Mouse (Mus musculus) cerebellum, postnatal 10 days (tissue): ENCODE measurements around the gene Ucp1.
"Not testable (repeated sequence)": the region's sequence is repeated elsewhere in the genome, so short reads cannot be mapped to it uniquely, and the experiment has no call there.

Source experiments
- DNase-seq, 2 experiments: peaks; one replicate each; pipeline ENCODE4 v3.0.0; 2021; ENCODE audit warnings: mixed read lengths in 2 of 2

Ucp1 gene

DNA sequence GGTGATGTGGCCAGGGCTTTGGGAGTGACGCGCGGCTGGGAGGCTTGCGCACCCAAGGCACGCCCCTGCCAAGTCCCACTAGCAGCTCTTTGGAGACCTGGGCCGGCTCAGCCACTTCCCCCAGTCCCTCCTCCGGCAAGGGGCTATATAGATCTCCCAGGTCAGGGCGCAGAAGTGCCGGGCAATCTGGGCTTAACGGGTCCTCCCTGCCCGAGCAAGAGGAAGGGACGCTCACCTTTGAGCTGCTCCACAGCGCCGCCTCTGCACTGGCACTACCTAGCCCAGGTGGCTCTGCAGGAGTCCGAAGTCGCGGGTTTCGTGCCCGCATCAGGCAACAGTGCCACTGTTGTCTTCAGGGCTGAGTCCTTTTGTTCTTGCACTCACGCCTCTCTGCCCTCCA is at the start of gene Ucp1:
Gene Ucp1 (plus strand): TSS at position 177 of the 400 bp plus-strand sequence.
- DNase-seq: peak; percentile 26 to 42

DNA sequence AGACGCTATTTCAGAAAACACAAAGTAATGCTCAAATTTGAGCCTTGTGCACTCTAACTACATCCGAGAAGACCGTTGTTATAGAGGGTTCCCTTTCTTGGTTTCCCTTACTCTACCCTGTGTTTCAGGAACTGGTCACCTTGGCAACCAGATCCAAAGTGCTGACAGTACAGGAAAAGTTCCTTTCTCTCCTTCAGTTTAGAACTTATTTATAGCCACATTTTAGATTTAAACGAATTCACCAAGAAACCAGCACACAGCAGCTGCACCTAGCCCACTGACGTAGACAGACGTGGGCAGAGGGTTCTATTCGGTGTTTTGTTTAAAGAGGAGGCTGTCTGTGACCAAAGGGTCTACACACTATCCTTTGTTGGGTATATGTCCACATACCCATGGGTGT is 46.0 kb upstream of the Ucp1 start:
- no peak for DNase-seq

DNA sequence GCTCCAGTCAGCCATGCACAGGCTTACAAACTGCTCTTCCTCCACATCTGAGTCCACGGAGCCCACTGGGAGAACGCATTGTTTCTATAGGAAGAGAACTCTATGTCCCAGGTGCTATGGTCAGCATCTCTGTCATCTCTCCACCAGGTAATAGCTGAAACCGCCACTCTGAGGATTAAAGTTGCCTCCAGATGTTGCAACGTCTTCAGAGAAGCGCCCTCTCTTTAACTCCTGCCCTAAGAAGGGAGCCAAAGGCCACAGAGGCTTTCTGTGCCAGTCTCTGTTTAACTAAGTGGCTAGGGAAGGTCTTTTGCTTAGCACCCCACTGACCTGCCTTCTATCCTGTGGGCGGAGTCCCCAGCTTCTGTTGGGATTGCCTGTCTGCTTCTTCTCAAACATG is 39.3 kb upstream of the Ucp1 start:
- DNase-seq: no peak

DNA sequence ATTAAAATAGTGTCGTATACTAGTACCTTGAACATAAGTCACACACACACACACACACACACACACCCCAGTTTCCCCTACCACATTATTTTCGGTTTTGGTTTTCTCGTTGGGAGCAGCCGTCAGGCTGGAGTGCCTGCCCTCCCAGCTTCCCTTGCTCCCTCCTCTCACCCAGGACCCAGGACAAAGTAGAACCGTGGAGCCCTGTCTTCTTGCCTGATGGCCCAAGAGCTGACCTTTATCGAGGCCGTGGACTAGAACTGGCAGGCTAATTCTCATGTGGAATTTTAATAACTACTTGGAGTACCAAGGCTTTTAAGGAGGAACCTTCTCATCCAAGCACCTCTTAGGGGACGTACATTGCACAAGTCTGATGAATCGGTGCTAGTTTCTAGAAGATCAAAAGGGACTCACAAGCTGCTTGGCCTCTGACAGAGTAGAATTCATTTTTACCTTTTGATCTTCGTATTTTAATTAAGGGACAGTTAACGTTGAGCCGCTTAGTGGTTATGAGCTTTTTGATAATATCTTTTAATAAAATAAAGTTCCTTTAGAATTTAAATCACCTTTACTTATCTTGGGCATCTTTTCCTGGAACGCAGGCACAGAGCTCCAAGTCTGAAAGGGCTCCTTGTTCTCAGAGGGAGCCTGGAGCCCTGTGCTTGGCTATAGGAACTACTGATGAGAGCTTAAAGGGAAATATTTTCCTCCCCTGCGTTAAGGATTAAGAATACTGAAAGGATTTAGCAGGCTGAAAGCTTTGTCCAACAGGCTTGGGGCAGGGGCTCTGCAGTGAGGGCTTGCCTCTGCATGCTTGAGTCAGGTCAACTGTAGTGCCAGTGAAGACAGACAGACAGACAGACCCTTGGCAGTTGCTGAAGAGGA is 38.5 kb upstream of the Ucp1 start:
- no peak for DNase-seq

DNA sequence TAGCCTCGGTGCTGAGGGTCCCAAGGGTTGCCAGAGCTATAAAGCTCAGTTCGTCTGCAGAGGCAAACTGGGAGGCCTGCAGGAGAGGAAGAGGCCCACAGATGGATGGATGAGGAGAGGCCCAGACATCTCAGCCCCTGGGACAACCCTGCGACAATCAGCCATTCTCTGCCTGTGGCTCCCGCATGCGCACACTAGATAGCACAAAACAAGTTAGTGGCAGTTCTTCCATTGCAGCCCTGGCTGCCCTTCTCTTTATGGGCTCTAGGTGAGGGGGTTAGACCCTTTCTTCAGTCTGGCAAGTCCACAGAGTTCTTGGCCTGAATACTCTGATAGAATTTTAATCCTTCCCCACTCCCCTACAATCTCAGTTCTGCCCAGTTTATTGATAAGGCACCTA is 37.4 kb upstream of the Ucp1 start:
- no peak for DNase-seq

DNA sequence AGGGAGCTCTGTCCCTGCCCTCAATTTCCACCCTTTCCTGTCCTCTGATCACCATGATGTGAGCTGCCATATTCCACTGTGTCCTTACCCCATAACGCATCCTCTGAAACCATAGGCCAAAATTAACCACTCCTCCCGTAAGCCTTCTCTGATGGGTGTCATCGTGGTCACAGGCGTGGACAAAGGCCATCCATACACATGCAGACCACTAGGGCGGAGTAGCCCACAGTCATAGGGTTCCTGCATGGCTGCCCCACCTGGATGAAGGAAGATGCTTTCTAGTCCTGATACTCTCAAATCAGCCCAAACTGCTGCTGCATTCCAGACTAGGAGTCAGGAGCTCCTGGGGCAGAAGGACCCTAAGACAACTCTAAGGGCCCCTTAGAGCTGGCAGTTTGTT is 32.5 kb upstream of the Ucp1 start:
- no peak for DNase-seq

DNA sequence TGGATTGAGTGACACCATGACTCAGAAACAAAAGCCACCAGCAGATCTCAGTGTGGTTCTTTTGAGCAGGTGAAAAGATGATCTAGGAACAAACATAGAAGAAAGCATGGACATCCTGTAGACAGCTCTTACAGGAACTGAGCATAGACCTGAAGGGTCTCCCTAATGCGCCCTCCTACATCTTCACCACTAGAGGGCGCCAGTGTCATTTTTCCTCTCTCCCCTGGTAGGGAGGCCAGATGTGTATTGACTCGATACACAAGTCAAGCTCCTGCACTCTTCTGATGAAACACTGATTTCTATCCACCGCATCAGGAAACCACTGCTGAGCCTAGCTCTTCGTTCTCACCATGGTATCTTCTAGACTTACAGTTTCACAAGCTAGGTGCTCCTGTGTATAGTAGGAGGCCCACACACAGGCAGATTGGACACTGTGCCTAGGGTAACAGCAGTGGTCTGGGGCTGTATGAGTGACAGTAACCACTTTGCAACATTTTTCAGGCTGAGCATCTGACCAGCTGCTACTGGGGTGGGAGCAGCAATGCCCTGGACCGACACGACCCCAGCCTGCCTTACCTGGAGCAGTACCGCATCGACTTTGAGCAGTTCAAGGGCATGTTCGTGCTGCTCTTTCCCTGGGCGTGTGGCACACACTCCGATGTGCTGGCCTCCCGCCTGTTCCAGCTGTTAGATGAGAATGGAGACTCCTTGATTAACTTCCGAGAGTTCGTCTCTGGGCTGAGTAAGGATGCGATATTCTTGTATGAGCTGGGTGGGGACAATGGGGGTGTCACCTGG is 29.5 kb upstream of the Ucp1 start:
- peak; percentile 72 to 77 for DNase-seq

DNA sequence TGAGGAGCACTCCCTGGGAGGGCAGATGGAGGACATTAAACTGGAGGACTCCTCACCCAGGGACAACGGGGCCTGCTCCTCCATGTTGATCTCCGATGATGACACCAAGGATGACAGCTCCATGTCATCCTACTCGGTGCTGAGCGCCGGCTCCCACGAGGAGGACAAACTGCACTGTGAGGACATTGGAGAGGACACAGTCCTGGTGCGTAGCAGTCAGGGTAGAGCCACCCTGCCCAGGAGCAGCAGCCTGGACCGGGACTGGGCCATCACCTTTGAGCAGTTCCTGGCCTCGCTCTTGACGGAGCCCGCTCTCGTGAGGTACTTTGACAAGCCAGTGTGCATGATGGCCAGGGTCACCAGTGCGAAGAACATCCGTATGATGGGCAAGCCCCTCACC is 19.0 kb upstream of the Ucp1 start:
- no peak for DNase-seq

DNA sequence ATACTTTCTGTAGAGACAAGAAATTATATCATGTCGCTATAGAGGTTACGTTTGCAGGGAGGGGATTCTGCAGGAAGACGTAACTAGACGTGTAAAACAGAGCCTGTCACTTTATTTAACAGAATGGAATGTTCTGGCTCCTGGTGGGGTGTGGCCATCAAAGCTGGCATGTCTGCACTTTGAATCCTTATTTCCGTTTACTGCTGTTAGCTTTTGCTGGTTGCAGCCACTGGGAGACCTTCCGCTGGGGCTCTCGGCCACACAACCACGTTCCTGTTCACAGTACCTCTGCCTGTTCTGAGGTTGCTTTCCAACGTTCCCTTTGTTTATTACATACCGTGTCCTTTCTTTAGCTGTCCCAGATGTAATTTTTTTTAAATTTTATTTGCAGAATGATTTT is 17.7 kb upstream of the Ucp1 start:
- no peak for DNase-seq

DNA sequence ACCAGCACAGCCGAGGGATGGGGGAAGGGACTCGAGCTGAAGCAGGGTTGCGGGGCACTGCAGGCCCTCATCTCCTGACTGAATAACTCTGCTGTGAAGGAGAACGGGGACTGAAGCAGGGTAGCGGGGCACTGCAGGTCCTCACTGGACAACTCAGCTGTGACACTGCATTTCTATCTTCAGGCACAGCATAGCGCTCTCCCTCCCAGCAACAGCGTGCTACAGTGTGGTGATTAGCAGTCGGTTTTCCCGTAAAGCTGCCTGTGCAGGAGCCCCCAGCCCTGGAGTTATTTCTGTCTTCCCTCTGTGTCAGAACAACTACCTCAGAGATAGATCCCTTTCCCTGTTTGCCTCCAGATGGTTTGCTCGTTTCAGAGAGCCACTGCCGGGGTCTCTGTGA is 15.7 kb upstream of the Ucp1 start:
- DNase-seq: no peak

DNA sequence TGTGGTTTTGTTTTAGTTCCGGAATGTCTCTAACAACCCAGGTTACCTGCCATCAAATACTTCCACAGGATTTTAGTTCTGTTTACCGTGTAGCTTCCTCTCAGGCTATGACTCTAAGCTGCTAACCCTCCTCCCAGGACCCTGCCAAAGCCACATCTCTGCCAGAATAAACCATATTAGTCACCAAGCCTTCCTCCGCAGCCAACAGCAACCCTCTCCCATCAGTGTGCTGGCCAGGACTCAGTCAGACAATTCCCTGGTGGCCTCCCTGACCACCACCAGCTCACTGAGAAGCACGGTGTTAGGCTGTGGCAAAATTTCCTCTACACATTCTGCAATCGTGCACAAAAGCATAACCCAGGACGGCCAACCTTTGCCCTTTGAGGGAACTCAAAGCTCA is 11.7 kb upstream of the Ucp1 start:
- no peak for DNase-seq

DNA sequence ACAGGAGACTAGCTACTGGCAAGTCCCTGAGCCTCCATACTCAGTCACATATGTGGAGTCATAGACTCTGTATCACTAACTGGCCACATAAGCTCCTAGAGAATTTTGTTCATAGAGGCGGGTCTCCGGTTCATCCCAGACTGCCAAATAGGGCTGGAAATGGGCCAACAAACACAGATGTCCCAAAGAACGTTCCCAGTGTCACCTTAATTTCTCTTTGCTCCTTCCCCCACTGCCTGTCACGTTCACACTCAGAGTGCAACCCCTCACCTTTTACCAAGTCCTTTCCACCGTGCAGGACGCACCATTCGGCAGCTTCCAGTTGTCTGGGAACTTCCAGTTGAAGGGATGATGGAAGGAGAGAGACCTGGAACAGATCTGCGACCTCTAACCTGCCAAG is 4.8 kb upstream of the Ucp1 start:
- peak; percentile 70 to 73 for DNase-seq

DNA sequence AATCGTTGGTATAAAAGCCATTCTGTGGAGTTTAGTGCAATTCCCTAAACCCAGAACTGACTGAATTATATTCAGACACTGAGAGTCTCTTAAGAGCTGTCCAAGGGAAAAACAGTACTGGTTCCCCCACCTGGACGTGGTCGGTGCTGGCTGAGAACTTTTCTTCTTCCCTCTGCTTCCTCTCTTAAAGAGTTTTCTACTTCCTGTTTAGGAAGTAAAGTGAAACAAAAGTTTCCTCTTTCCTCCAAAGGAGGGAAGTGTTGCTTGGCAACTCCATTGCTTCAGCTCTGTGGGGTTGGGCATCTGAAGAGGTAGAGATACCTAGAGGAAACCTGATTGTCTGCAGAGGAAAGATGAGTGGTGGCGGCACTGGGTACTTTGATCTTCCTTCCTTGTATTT is 7.2 kb downstream of the Ucp1 start:
- no peak for DNase-seq

DNA sequence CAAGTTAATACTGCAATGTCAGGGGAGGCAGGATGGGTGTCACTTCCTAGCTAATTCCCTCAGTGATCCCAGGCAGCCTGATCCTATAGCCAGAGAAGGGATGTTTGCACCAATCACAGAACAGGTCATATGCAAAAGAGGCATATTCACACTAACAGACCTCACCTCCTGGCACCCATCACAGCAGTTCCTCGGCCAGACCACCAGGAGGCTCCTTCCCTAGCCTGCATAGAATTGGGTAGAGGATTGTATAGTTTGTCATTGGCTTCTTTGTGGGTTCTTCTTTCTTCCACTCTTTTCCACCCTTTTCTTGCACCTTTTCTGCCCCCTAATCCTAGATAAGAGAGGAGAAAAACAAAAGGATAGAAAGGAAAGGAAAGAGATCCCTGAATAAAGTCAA is 10.0 kb downstream of the Ucp1 start:
- no peak for DNase-seq

DNA sequence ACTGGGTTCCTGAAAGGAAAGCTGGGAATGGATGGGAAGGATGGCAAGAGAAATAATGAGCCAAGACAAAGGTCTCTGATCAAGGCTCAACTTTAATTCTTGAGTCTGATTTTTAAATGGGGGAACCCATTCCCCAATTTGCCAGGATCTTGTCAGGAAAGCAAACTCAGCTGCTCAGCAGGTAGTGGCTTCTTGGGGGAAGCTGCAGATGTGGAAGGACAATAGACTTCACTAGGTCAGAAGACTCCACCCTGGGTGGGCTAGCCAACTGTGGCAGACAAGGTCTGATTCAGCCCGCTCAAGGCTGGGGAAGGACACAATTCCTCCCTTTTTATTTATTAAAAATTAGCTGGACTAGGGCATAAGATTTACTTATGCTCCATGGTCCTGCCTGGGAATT is 14.8 kb downstream of the Ucp1 start:
- DNase-seq: no peak

DNA sequence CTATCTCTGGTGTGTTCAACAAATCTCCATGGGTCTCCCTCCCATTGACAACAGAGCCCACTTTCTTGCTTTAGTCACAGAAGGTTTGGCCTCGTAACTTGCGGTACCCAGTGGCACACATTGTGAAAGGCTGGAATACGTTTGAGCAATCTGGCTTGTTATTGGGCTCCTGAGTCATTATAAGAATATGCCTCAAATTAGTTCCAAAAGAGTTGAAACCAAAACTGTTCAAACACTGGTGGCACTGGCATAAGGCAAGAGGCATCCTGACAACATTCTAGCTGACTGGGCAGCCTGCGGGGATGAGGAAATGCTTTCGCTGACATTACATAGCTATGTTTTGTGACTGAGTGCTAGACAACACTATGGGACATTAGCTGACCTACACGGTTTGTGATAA is 19.7 kb downstream of the Ucp1 start:
- no peak for DNase-seq

DNA sequence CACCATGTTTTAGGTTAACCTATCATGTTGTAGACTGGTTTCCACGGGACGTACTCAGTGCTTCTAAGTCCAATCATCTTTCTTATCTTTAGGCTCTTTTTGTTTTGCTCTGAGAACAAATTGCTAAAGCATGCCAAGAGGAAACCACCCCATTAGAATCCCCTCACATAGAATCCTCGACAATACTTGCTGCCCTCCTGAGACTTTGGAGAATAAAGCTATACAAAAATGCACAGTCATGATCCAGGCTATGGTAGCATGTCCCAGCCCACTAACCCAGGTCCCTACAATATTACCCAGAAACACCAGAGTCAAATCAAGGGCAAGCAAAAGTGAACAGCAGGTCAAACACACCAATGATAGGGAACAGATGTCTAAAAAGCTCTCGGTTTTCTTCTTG is 24.9 kb downstream of the Ucp1 start:
- not testable (repeated sequence) for DNase-seq

DNA sequence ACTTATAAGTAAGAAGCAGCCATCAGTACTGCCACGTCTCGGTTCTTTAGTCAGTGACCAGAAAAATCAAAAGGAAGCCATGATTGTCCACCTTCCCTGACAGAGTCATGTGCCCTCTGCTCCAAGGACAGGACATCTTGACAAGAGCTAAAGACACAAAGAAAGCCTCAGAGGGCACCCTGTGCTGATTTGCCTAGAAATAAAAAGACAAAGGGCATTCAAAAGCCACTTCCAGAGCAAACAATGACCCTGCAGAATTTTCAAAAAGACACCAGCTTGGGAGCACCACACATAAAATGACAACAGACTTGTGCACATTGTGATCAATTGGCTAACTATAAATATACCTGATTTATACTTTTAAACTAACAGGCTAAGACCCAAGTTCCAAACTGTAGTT is 25.5 kb downstream of the Ucp1 start:
- no peak for DNase-seq

DNA sequence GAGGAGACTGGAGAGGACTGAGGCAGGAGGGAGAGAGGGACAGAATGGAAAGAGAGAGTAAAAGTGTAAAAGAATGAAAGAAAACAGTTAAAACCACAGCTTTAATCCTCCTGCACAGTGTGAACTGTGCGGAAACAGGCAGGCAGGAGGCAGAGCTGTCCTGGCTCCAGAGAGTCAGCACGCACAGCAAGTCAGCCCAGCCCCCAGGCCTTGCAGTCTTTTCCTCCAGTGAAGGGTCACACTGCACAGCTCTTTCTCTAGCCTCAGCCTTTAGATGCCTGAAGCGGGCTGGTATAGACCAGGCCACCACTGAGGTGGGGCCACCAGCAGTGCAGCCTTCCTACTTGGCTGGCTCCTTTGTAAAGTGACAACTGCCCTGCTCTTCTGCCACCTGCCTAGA is 30.4 kb downstream of the Ucp1 start:
- no peak for DNase-seq

DNA sequence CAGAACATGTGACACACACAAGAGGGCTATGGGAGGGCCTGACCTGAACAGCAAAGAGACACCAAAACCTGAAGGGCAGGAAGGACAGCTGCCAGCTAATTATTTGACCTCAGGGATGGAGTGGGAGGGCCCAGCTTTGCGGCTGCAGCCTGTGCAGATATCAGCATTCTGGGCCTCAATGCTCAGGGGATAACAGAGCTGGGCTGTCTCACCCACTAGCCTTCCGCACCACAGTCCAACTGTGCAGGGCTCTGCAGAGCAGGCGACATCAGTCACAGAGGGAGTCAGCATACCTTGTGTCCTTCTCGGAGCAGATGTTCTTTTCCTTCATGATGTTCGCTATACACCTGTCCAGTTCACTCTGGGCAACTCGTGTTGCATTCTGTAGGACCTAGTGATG is 32.2 kb downstream of the Ucp1 start:
- DNase-seq: no peak

DNA sequence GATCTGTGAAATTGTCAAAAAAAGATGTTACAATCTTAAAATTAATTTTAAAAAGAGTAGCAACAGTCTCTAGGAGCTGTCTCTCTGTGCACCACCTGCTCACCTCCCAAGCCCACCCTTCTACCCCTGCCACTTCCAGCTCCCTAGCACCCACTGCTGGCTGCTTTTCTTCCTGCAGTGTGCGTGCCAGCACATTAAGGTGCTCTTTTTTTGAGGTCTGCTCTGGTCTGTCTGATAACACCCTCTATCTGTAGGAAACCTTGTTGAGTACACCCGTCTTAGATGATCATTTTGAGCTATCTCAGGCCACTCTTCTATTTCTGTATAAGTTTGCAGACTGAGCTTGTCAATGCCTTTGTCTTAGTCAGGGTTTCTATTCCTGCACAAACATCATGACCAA is 32.9 kb downstream of the Ucp1 start:
- DNase-seq: peak; percentile 29 to 37

DNA sequence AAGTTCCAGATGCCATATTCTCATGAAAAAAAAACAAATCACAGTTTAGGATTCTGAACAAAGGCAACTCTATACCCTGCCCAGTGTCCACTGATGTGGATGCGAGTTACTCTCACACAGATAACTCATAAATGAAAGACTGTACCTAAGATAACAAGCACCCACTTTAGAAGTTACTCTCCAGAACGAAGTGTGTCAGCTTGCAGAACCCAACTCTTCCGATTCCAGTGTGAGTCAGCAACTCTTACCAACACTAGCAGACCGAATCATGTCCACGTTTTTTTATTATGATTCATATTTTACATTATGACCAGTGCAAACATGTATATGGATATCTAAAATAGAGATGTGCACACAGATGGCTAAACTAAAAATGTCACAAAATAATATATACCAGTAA is 37.7 kb downstream of the Ucp1 start:
- DNase-seq: no peak

DNA sequence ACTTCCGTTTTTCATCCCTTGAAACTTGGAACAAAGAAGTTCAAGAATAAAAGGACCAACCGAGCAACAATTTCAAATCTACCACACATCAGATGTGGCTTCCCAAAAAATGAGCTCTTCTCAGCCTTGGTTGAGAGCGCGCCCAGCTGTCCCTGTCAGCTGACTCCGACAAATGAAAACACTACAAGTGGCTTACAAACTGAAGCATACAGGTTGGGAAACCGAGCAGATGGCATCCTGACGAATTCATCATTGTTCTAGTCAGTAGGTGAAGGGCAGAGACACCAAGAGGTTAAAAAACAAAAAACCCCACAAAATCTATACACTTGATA is 41.4 kb downstream of the Ucp1 start:
- peak; percentile 48 to 60 for DNase-seq

DNA sequence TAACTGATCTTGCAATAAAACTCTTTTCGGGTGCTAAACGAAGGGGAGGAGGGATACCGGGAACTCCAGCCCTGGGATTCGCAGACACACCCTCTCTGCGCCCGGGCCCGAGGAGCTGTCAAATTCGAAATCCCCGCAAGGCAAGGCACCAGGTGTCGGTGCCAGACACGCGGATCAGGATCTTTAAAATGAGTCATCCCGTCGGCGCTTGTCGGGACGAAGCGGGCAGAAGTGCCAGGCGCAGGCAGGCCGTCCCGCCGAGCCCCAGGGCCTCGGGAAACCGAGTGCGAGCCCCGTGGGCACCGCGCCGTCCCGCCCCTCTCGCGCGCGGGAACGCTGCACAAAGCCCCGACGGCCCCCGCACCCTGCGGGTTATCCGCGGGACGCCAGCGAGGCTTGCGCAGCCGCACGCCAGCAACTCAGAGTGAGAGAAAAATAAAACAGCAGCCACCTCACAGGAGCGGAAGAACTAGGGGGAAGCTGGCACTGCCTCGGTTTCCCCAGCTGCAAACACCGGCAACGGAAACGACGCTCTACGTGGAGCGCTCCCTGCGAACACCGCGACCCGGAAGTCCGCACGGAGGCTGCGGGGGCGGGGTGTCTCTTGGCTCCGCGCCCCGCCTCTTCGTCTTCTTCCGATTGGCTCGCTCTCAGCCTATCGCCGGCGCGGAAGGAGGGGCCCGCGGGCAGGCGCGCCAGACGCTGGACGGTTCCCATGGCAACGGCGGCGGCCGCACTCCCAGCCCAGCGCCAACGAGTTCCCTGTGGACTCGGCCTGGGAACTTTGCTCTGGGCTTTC is 41.9 kb downstream of the Ucp1 start, which contains the start of gene Elmod2:
Gene Elmod2 (minus strand): TSS at position 588 of the 799 bp plus-strand sequence.
- peak; percentile 99 to 100 for DNase-seq
